Mouse (Mus musculus) left cerebral cortex, postnatal 4 days (tissue): Measurements from ENCODE around the gene Pmepa1. TPM values are rescaled to one million over a fixed set of nuclear protein-coding genes. Genes with fewer than 3 reads are reported as not detected.

ENCODE experiments used
- DNase-seq: peaks from one replicate; pipeline ENCODE4 v3.0.0-alpha.2; 2022
- intact Hi-C: fragments of 180-260 bp; cut with DNase I; formaldehyde crosslinking; loops from one replicate; pipeline ENCODE4 v1.15.1; 2025
- total RNA-seq, 2 experiments: library from RNA; stranded (reverse); gene quantifications; 2 replicates each; pipeline ENCODE4 v1.2.3; 2021

The Pmepa1 gene
- total RNA-seq, 2 experiments from 2014 or later = 32.7 to 45.3 TPM

DNA sequence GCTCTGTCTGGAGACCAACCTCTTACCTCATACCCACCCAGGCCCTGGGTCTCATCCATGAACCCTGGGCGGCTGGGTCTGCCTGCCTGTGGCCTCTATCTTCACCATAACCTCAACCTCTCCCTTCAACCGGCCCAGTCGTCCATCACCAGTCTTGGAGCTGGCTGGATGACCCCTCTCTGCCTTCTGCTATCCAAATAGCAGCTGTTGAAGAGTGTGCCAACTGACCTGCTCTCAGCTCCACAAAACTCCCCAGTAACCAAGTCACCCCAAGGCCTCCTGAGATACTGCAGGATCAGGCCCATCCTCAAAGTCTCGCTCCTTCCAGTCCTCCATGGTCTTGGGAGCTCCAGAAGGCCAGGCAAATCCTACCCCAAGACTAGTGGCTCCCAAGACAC, 19.8 kb downstream of the Pmepa1 start:
- intact Hi-C loops = no loop called here
- no peak for DNase-seq

- no peak for DNase-seq
- intact Hi-C loops = no loop called here
Observed at GRCm38 (mm10) chr2:173255810-173256551, 20.4 kb downstream of the Pmepa1 start.

DNA sequence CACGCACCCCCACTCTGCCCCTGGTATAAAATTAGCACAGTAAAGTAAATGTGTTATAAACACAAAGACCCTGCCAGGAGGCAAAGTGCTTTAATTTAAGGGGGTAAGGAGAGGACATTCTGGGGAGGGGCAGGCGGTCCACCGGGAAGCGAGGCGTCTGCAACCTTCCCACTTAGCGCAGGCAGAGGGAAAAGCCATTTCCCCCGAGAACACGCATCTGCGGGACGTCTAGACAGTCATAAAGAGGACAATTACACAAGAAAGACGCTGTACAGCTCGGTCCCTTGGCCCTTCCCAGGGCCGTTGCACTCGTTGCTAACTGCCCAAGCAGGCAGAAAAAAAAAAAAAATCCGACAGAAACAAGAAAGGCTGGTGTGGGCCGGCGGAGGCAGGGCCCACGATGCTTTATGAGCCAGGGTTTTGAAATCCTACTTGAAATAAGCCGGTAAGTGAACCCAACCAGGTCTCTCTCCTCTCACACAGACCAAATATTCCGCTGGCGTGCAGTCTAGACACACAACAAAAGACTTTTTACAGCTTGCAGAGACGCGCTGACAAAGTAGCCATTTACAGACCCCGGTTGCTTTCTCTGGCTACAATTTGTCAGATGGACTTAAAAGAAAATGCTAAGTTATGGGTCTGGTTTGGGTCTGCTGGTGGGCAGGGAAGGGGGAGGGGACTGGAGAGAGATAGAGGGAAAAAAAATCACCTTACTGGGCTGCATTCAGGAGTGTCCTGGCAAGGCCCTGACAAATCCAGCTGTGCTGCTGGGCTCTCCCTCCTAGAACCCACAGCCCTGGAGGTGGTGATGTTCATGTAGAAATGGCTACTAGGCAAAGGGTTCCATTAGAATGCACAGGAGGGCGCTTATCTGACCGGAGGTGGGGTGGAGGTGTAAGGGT, 22.3 kb downstream of the Pmepa1 start:
- intact Hi-C loops = no loop called here
- DNase-seq = no peak

DNA sequence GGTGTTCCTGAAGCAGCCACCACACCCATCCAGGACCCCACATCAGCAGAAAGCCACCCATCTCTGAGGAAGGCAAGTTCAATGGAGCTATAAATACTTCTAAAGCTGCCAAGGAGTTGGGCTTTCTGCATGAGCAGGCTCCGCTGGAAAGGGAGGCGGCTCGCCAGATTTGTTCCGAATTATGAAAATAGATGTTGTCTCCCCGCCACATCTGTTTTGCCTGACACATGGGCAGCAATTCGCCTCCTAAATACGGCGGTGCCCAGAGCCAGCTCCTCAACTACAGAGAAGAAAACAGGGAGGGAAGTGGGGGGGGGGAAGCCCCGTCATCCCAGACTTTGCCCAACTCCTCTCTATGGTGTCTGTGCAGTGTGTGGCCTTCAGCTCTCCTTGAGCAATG, 24.7 kb downstream of the Pmepa1 start:
- intact Hi-C loops = no loop called here
- peak; percentile 60 for DNase-seq

GRCm38 (mm10) chr2:173251133-173251532, 25.2 kb downstream of the Pmepa1 start:
- peak; percentile 41 for DNase-seq
- intact Hi-C loops = no loop called here

GRCm38 (mm10) chr2:173250411-173250810, 25.9 kb downstream of the Pmepa1 start:
- intact Hi-C loops = no loop called here
- DNase-seq = no peak

DNA sequence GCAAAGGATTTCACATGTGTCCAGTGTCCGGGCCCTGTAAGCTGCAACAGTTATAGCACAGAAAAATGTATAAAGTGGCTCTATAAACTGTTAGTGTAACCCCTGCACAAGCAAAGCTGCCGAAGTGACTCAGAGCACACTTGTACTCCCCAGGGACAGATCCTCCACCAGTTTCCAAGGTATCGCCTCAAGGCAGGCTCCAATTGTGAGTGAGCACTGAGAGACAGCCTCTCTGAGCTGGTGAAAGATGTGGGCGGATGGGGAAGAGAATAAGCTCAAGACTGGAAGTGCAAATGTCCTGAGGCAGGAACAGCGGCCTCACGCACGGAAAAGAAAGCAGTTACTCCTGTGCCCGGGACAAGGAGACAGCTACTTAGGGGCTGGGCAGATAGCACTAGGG, 26.4 kb downstream of the Pmepa1 start:
- intact Hi-C loops = no loop called here
- DNase-seq = no peak

- no peak for DNase-seq
- intact Hi-C loops = no loop called here
Observed at GRCm38 (mm10) chr2:173249386-173249785, 26.9 kb downstream of the Pmepa1 start.

DNA sequence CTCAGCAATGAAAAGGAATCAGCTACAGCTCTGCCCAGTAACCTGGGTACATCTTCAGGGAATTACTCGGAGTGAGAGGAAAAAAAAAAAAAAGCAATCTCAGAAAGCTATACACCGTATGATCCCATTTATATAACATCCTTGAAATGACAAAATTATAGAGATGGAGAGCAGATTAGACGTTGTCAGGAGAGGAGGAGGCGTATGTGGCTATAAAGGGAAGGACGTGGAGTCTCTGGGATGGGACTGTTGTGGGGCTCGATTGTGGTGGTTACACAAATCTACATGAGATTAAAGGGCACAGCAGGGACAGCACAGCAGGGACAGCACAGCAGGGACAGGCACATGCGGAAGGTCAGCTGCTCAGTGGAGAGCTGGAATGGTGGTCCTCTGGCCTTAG, 27.5 kb downstream of the Pmepa1 start:
- intact Hi-C loops = no loop called here
- no peak for DNase-seq

DNA sequence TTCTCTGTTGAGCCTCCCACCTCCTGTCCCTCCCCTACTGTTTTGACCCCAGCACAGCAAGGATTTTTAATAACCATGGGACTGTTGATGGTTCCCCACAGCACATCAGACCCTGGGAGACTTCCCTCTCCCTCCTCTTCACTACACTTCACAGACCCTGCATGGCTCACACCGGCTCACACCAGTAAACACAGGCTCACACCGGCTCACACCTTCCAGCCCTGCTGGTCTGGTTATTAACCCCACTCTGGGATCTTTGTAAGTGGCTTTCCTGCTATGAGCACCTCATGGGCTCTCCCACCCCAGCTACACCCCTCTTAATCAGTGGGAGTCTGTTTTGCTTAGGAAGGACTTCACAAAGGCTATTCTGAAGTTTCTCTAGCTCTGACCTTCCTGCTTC, 28.4 kb downstream of the Pmepa1 start:
- intact Hi-C loops = no loop called here

DNA sequence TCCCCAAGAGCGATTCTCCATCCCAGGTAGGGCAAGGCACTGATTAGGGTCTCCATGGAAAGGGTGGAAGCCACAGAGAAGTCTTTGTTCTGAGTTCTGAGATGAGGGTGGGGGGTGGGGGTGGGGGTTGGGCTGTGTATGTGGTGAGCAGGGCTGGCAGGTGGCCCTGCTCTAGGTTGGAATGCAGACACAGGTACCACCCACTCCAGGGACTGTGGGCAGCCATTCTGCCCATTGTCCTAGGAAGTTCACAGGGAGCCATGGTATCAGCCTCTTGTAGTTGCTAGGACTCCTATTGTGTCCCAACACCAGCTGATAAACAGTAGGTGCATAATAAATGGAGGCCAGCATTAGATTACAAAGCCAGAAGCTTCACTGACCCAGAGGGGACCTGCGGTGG, 29.1 kb downstream of the Pmepa1 start:
- intact Hi-C loops = no loop called here
- DNase-seq = no peak

More for the DNA sequence above, 28.4 kb downstream of the Pmepa1 start:
- no peak for DNase-seq

DNA sequence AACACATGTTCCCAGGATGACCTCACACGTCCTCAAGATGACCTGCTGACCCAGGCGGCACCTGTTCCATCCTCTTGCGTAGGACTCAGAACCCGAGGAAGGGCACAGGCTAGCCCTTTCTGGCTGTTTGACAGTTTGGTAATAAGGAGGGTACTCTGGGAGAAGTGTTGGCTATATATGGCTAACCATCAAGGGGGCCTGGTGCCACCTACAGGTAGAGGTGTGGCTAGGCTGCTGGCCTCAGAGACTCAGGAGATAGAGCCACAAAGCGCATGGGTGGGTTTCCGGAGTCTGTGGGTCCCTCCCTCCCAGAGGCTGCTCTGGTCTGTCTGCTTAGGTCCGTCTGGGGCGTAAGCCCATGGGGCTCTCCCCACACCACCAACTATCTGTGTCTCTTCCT, 29.6 kb downstream of the Pmepa1 start:
- DNase-seq = no peak
- intact Hi-C loops = no loop called here

GRCm38 (mm10) chr2:173245258-173245657, 31.1 kb downstream of the Pmepa1 start:
- intact Hi-C loops = no loop called here
- no peak for DNase-seq

- intact Hi-C loops = no loop called here
- DNase-seq = no peak
Observed at GRCm38 (mm10) chr2:173244108-173244507, 32.2 kb downstream of the Pmepa1 start.

DNA sequence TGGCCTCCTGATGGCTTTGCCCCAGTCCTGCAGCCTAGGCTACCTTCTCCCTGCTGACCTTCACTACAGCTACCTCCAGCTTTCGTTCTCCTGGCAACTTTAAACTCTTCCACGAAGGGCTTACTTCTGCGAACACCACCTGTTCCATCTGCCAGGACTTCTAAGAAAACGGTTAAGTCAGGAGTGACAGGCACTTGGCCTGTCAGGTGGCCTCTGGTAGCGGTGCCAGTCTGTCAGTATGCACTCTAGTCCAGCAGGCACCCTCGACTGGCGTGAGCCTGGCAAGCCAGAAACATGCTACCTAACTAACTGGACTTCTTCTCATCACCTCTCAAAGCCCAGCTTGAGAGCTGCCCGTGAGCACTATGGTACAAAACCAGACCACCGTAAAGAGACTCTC, 32.7 kb downstream of the Pmepa1 start:
- intact Hi-C loops = no loop called here

DNA sequence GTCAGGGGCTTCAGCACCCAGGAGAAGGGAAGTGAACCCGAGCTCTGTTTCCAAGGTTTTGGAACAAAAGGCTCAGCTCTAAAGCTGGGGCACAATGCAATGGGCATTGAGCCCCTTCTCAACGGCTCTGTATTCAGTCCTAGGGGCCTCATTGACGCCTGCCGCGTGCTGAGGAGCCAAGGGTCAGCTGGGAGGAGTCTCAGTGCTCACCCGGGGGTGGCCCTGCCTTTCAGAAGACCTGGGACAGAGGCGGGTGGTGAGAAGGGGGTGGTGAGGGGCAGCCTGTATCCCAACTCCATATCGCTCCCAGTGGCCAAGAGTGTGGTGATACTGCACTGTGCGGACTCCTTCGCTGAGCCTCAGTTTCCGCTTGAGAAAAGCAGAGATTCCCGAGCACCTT, 33.5 kb downstream of the Pmepa1 start:
- DNase-seq = no peak
- intact Hi-C loops = no loop called here

More for the DNA sequence above, 32.7 kb downstream of the Pmepa1 start:
- DNase-seq = no peak

GRCm38 (mm10) chr2:173240738-173241137, 35.6 kb downstream of the Pmepa1 start:
- intact Hi-C loops = no loop called here
- no peak for DNase-seq

- intact Hi-C loops = no loop called here
- DNase-seq = no peak
Observed at GRCm38 (mm10) chr2:173238522-173238921, 37.8 kb downstream of the Pmepa1 start.

DNA sequence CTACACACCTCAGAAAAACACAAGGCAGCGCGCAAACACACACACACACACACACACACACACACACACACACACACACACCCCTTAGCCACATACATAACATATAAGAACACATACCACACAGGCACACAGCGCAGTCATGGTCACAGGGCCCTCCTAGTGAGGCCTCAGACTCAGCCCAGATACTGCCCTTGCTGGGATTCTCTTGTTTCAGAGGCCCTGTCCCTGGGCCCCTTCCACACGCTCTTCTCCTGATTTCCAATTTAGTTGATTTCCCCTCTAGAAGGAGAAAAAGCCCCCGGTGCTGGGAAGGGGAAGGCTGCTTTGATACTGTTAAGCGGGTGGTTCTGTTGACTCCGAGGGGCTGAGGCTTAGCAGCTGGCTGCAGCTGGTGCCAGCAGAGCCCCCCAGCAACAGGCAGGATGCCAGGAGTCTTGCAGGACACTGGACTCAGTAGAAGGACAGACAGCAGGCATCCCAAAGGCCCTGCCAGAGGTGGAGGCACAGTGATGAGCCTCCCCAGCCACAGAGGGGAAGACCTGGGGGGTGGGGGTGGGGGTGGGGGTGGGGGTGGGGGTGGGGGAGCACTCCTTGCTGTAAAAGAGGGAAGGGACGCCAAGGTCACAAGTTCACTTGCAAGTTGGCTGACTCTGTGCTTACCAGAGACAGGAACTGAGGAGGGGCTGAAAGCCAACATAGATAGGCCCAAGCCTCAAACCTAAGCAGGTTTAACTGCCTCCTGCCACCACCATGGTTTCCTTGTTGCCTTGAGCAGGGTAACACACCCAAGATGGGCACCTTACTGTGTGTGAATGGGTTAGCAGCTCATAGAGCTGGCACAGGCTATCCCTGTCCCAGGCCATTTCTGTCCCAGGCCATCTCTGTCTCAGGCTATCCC, 40.6 kb downstream of the Pmepa1 start:
- DNase-seq = peak; percentile 72
- intact Hi-C loops = no loop called here

DNA sequence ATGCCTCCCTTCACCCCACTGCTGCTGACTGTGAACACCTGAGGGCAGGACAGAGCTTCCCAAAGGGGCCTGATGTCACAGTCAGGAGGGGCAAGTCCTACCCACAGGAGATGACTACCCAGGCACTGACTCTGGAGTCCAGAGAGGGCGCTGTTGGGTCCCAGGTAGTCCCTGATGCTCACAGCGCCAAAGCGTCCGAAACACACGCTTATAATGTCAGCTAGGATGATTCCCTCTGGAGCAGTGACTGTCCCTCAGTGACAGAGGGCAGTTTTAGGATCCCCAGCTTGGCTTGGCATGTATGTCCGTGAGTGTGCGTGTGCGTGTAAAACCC, 43.6 kb downstream of the Pmepa1 start:
- DNase-seq = no peak
- intact Hi-C loops = no loop called here
